Mouse (Mus musculus) liver, embryonic 15.5 days (tissue): ENCODE data around the gene Lrrk2. TPM values are rescaled to one million over a fixed set of nuclear protein-coding genes. Genes with fewer than 3 reads are reported as not detected.
A peak's percentile ranks its signal among the peaks of the same experiment; 100 is the strongest.

Experiments
- ATAC-seq: fragments of 200-750 bp; cut with Nextera tagmentation; 2 replicates; pipeline ENCODE4 v1.8.0; 2017; ENCODE audit warnings: moderate number of reproducible peaks, mild to moderate bottlenecking, moderate library complexity; ENCODE audit not compliant: insufficient read depth
- H3K27ac ChIP-seq: fragments of 300-500 bp; sonication (generic); replicated peaks from 2 replicates; pipeline ENCODE4 v1.5.1; 2015; ENCODE audit warnings: mild to moderate bottlenecking, inconsistent platforms
- H3K27me3 ChIP-seq: fragments of 300-500 bp; sonication (generic); 2 replicates; pipeline ENCODE4 v1.6.1; 2015; ENCODE audit warnings: mild to moderate bottlenecking, inconsistent platforms
- H3K36me3 ChIP-seq: fragments of 300-500 bp; sonication (generic); replicated peaks from 2 replicates; pipeline ENCODE4 v1.6.1; 2015; ENCODE audit warnings: moderate library complexity, mild to moderate bottlenecking, inconsistent platforms
- H3K4me1 ChIP-seq: fragments of 300-500 bp; sonication (generic); replicated peaks from 2 replicates; pipeline ENCODE4 v1.6.1; 2015; ENCODE audit warnings: inconsistent platforms
- H3K4me2 ChIP-seq: fragments of 300-500 bp; sonication (generic); 2 replicates; pipeline ENCODE4 v1.6.1; 2015; ENCODE audit warnings: moderate library complexity, mild to moderate bottlenecking, inconsistent platforms
- H3K4me3 ChIP-seq: fragments of 300-500 bp; sonication (generic); replicated peaks from 2 replicates; pipeline ENCODE4 v1.5.1; 2015; ENCODE audit warnings: mild to moderate bottlenecking, inconsistent platforms
- H3K9ac ChIP-seq: fragments of 300-500 bp; sonication (generic); 2 replicates; pipeline ENCODE4 v1.6.1; 2015; ENCODE audit warnings: moderate library complexity, mild to moderate bottlenecking, inconsistent platforms
- H3K9me3 ChIP-seq: fragments of 300-500 bp; sonication (generic); replicated peaks from 2 replicates; pipeline ENCODE4 v1.6.1; 2016; ENCODE audit warnings: inconsistent platforms
- WGBS: fragments of 180-500 bp; shearing (Covaris S2); methylation state at CpG from one replicate; pipeline ENCODE4 v1.1.7; 2015; ENCODE audit warnings: mixed read lengths; ENCODE audit not compliant: insufficient replicate concordance; 5-methylcytosine and 5-hydroxymethylcytosine counted together
- polyA plus RNA-seq: library from polyadenylated mRNA; unstranded; fragments of >200 nt; fragmentation: Nextera tagmentation; extraction: Ambion mirVana; gene quantifications from 2 replicates; pipeline ENCODE4 v1.2.1, GENCODE M21; 2015

Gene Lrrk2
- polyA plus RNA-seq, 1 experiment from 2014 or later = 1.4 TPM

GRCm38 (mm10) chr15:91651493-91651892, 21.5 kb upstream of the Lrrk2 start:
- no peak overlapping the region for H3K4me2 ChIP-seq
- no peak overlapping the region for H3K27ac ChIP-seq
- no peaks in the 10 kb centered on the region for H3K27me3 ChIP-seq
- ATAC-seq = no peak
- H3K4me1 ChIP-seq = no peaks in the 10 kb centered on the region
- H3K9me3 ChIP-seq = no peaks in the 10 kb centered on the region
- H3K9ac ChIP-seq = no peak overlapping the region
- no peak overlapping the region for H3K4me3 ChIP-seq
- 36% methylated on average over 7 of the region's 7 CpGs for WGBS
- no peaks in the 10 kb centered on the region for H3K36me3 ChIP-seq

GRCm38 (mm10) chr15:91658227-91658626, 14.7 kb upstream of the Lrrk2 start:
- Histone ChIP-seq H3K27me3 (no peaks in the 10 kb centered on the region), H3K4me1 (no peaks in the 10 kb centered on the region), H3K4me2 (no peak overlapping the region), H3K9ac (no peak overlapping the region), H3K27ac (no peak overlapping the region), H3K9me3 (no peaks in the 10 kb centered on the region), H3K4me3 (no peak overlapping the region), H3K36me3 (no peaks in the 10 kb centered on the region)
- no peak for ATAC-seq
- WGBS = 65% methylated on average over 6 of the region's 6 CpGs

- Histone ChIP-seq H3K4me1 (no peaks in the 10 kb centered on the region), H3K27me3 (no peaks in the 10 kb centered on the region), H3K4me2 (no peak overlapping the region), H3K36me3 (no peaks in the 10 kb centered on the region), H3K9ac (no peak overlapping the region), H3K9me3 (no peaks in the 10 kb centered on the region), H3K4me3 (no peak overlapping the region), H3K27ac (no peak overlapping the region)
- WGBS = 42% methylated on average over 6 of the region's 6 CpGs
- no peak for ATAC-seq
Observed at GRCm38 (mm10) chr15:91660277-91661078, 12.5 kb upstream of the Lrrk2 start.

- Histone ChIP-seq H3K4me3 (no peak overlapping the region), H3K9ac (no peak overlapping the region), H3K9me3 (no peaks in the 10 kb centered on the region), H3K27me3 (no peaks in the 10 kb centered on the region), H3K27ac (no peak overlapping the region), H3K4me1 (no peaks in the 10 kb centered on the region), H3K4me2 (no peak overlapping the region), H3K36me3 (no peaks in the 10 kb centered on the region)
- 45% methylated on average over 6 of the region's 6 CpGs for WGBS
- no peak for ATAC-seq
Observed at GRCm38 (mm10) chr15:91661079-91661369, 12.0 kb upstream of the Lrrk2 start.

GRCm38 (mm10) chr15:91664586-91665132, 8.3 kb upstream of the Lrrk2 start:
- Histone ChIP-seq H3K9ac (no peak overlapping the region), H3K4me3 (no peak overlapping the region), H3K27ac (no peak overlapping the region), H3K9me3 (no peaks in the 10 kb centered on the region), H3K36me3 (no peaks in the 10 kb centered on the region), H3K4me2 (no peak overlapping the region), H3K27me3 (no peaks in the 10 kb centered on the region), H3K4me1 (no peaks in the 10 kb centered on the region)
- WGBS = 60% methylated on average over 10 of the region's 10 CpGs
- no peak for ATAC-seq

- Histone ChIP-seq H3K4me3 (no peak overlapping the region), H3K4me1 (no peaks in the 10 kb centered on the region), H3K36me3 (no peaks in the 10 kb centered on the region), H3K9ac (no peak overlapping the region), H3K27ac (no peak overlapping the region), H3K27me3 (no peaks in the 10 kb centered on the region), H3K9me3 (no peaks in the 10 kb centered on the region), H3K4me2 (no peak overlapping the region)
- 71% methylated on average over 6 of the region's 6 CpGs for WGBS
- no peak for ATAC-seq
Observed at GRCm38 (mm10) chr15:91665530-91665929, 7.4 kb upstream of the Lrrk2 start.

- ATAC-seq = no peak
- Histone ChIP-seq H3K9me3 (no peaks in the 10 kb centered on the region), H3K36me3 (no peaks in the 10 kb centered on the region), H3K9ac (no peak overlapping the region), H3K4me2 (no peak overlapping the region), H3K4me1 (0 out of 2 replicates have a peak, but pooled peaks cover 3% of the 10 kb centered on the region), H3K4me3 (no peak overlapping the region), H3K27ac (no peak overlapping the region), H3K27me3 (peaks cover 4% of the 10 kb centered on the region; the same call in 1 of the 2 replicates)
- 66% methylated on average over 2 of the region's 2 CpGs for WGBS
Observed at GRCm38 (mm10) chr15:91671216-91671615, 1.8 kb upstream of the Lrrk2 start.

GRCm38 (mm10) chr15:91671987-91672386, 988 bp upstream of the Lrrk2 start:
- no peak overlapping the region for H3K4me3 ChIP-seq
- no peaks in the 10 kb centered on the region for H3K36me3 ChIP-seq
- no peaks in the 10 kb centered on the region for H3K9me3 ChIP-seq
- H3K4me2 ChIP-seq = no peak overlapping the region
- ATAC-seq = no peak
- no peak overlapping the region for H3K27ac ChIP-seq
- 0 out of 2 replicates have a peak, but pooled peaks cover 3% of the 10 kb centered on the region for H3K4me1 ChIP-seq
- peaks cover 4% of the 10 kb centered on the region; the same call in 1 of the 2 replicates for H3K27me3 ChIP-seq
- no peak overlapping the region for H3K9ac ChIP-seq
- WGBS = 47% methylated on average over 5 of the region's 5 CpGs

GRCm38 (mm10) chr15:91673569-91673905, 562 bp downstream of the Lrrk2 start:
- peak overlapping the region; percentile 64 for H3K27ac ChIP-seq
- peak overlapping the region; percentile 50 for H3K4me3 ChIP-seq
- H3K36me3 ChIP-seq = no peaks in the 10 kb centered on the region
- 0 out of 2 replicates have a peak, but pooled peaks cover 3% of the 10 kb centered on the region for H3K4me1 ChIP-seq
- H3K9me3 ChIP-seq = no peaks in the 10 kb centered on the region
- peak overlapping the region; percentile 64 for H3K4me2 ChIP-seq
- H3K9ac ChIP-seq = peak overlapping the region; percentile 39; the same call in 1 of the 2 replicates
- WGBS = 34% methylated on average over 5 of the region's 5 CpGs
- ATAC-seq = no peak
- peaks cover 4% of the 10 kb centered on the region; the same call in 1 of the 2 replicates for H3K27me3 ChIP-seq

GRCm38 (mm10) chr15:91680116-91680515, 7.1 kb downstream of the Lrrk2 start:
- no peak for ATAC-seq
- H3K9ac ChIP-seq = no peak overlapping the region

GRCm38 (mm10) chr15:91685880-91686563, 13.0 kb downstream of the Lrrk2 start:
- Histone ChIP-seq H3K36me3 (no peaks in the 10 kb centered on the region), H3K9ac (no peak overlapping the region), H3K4me3 (no peak overlapping the region), H3K9me3 (no peaks in the 10 kb centered on the region), H3K4me2 (no peak overlapping the region), H3K27me3 (no peaks in the 10 kb centered on the region), H3K4me1 (no peaks in the 10 kb centered on the region), H3K27ac (no peak overlapping the region)
- WGBS = 46% methylated on average over 7 of the region's 7 CpGs
- ATAC-seq = no peak

More at GRCm38 (mm10) chr15:91680116-91680515, 7.1 kb downstream of the Lrrk2 start:
- Histone ChIP-seq H3K36me3 (no peaks in the 10 kb centered on the region), H3K4me2 (no peak overlapping the region), H3K27me3 (no peaks in the 10 kb centered on the region), H3K9me3 (no peaks in the 10 kb centered on the region), H3K4me1 (no peaks in the 10 kb centered on the region), H3K4me3 (no peak overlapping the region), H3K27ac (no peak overlapping the region)
- 51% methylated on average over 2 of the region's 2 CpGs for WGBS
